Mouse (Mus musculus) hindbrain, postnatal 0 days (tissue): Measurements from ENCODE around the gene Slc31a1. TPM values are rescaled to one million over a fixed set of nuclear protein-coding genes. Genes with fewer than 3 reads are reported as not detected.

Source experiments
- ATAC-seq: fragments of 200-750 bp; cut with Nextera tagmentation; 2 replicates; pipeline ENCODE4 v1.8.0; 2017; ENCODE audit warnings: mild to moderate bottlenecking, moderate TSS enrichment, moderate library complexity
- DNase-seq: peaks from one replicate; pipeline ENCODE4 v3.0.0-alpha.2; 2015; ENCODE audit warnings: low spot score
- H3K27ac ChIP-seq: fragments of 300-500 bp; sonication (generic); 2 replicates; pipeline ENCODE4 v1.5.1; 2014; ENCODE audit warnings: mild to moderate bottlenecking
- H3K27me3 ChIP-seq: fragments of 300-500 bp; sonication (generic); 2 replicates; pipeline ENCODE4 v1.6.1; 2014; ENCODE audit warnings: low read length, mixed read lengths; ENCODE audit not compliant: insufficient read depth
- H3K36me3 ChIP-seq: fragments of 300-500 bp; sonication (generic); 2 replicates; pipeline ENCODE4 v1.6.1; 2014; ENCODE audit warnings: low read length, mixed read lengths; ENCODE audit not compliant: insufficient read depth
- H3K4me1 ChIP-seq: fragments of 300-500 bp; sonication (generic); 2 replicates; pipeline ENCODE4 v1.6.1; 2014; ENCODE audit warnings: antibody characterized with exemption, low read length, mixed read lengths; ENCODE audit not compliant: insufficient read depth
- H3K4me2 ChIP-seq: fragments of 300-500 bp; sonication (generic); 2 replicates; pipeline ENCODE4 v1.6.1; 2014; ENCODE audit warnings: low read depth, mild to moderate bottlenecking, low read length, moderate library complexity, mixed read lengths
- H3K4me3 ChIP-seq: fragments of 300-500 bp; sonication (generic); 2 replicates; pipeline ENCODE4 v1.5.1; 2014; ENCODE audit warnings: low read length
- H3K9ac ChIP-seq: fragments of 300-500 bp; sonication (generic); replicated peaks from 2 replicates; pipeline ENCODE4 v1.6.1; 2014; ENCODE audit warnings: mild to moderate bottlenecking, low read length, moderate library complexity, mixed read lengths
- H3K9me3 ChIP-seq: fragments of 300-500 bp; sonication (generic); 2 replicates; pipeline ENCODE4 v1.6.1; 2016; ENCODE audit warnings: low read length, mixed read lengths
- CTCF ChIP-seq: IDR thresholded peaks from 2 replicates; pipeline ENCODE4 v1.5.1; 2016; ENCODE audit warnings: antibody characterized with exemption, control low read depth, low read depth
- WGBS: fragments of 180-500 bp; shearing (Covaris S2); extraction: QIAGEN DNeasy Blood & Tissue Kit; methylation state at CpG from one replicate; pipeline ENCODE4 v1.1.7; 2014; 5-methylcytosine and 5-hydroxymethylcytosine counted together
- polyA plus RNA-seq: library from polyadenylated mRNA; unstranded; fragments of >200 nt; fragmentation: Nextera tagmentation; extraction: Ambion mirVana; gene quantifications from 2 replicates; pipeline ENCODE4 v1.2.1, GENCODE M21; 2015
- total RNA-seq: library from RNA; depleted of rRNA; stranded (reverse); fragments of >200 nt; gene quantifications from 2 replicates; pipeline ENCODE4 v1.2.3, GENCODE M21; 2014

The Slc31a1 gene
- total and polyA plus RNA-seq, 2 experiments from 2014 or later = 20.8 to 46.3 TPM

- Histone ChIP-seq H3K4me1 (no peaks in the 10 kb centered on the region), H3K9ac (no peak overlapping the region), H3K36me3 (peaks cover 25% of the 10 kb centered on the region), H3K27me3 (no peaks in the 10 kb centered on the region), H3K27ac (peak overlapping the region; percentile 32; the same call in 1 of the 2 replicates), H3K4me3 (no peak overlapping the region), H3K9me3 (no peaks in the 10 kb centered on the region), H3K4me2 (no peak overlapping the region)
- no peak for TF ChIP-seq CTCF
- DNase-seq (no peak), ATAC-seq (no peak)
- WGBS = 66% methylated on average over 2 of the region's 2 CpGs
Measured at GRCm38 (mm10) chr4:62348329-62348705, 12.2 kb upstream of the Slc31a1 start.

- 97% methylated on average over 2 of the region's 2 CpGs for WGBS
- ATAC-seq (no peak), DNase-seq (no peak)
- Histone ChIP-seq H3K9ac (no peak overlapping the region), H3K4me3 (no peak overlapping the region), H3K27ac (no peak overlapping the region), H3K4me1 (no peaks in the 10 kb centered on the region), H3K4me2 (no peak overlapping the region), H3K9me3 (no peaks in the 10 kb centered on the region), H3K27me3 (no peaks in the 10 kb centered on the region), H3K36me3 (peaks cover 25% of the 10 kb centered on the region)
- TF ChIP-seq CTCF = no peak
Measured at GRCm38 (mm10) chr4:62349371-62349770, 11.2 kb upstream of the Slc31a1 start.

GRCm38 (mm10) chr4:62357631-62358148 is 2.8 kb upstream of the Slc31a1 start:
- no peak for DNase-seq
- H3K9ac ChIP-seq = no peak overlapping the region
- no peak overlapping the region for H3K4me2 ChIP-seq
- no peak overlapping the region for H3K4me3 ChIP-seq
- no peak overlapping the region for H3K27ac ChIP-seq
- TF ChIP-seq CTCF = no peak
- H3K27me3 ChIP-seq = no peaks in the 10 kb centered on the region
- 81% methylated on average over 1 of the region's 1 CpGs for WGBS
- H3K9me3 ChIP-seq = no peaks in the 10 kb centered on the region
- no peaks in the 10 kb centered on the region for H3K36me3 ChIP-seq
- H3K4me1 ChIP-seq = peaks cover 8% of the 10 kb centered on the region; the same call in 1 of the 2 replicates
- ATAC-seq = no peak

- TF ChIP-seq CTCF = no peak
- Histone ChIP-seq H3K27ac (peak overlapping the region; percentile 84; the same call in 1 of the 2 replicates), H3K4me2 (peak overlapping the region; percentile 71)
Measured at GRCm38 (mm10) chr4:62359256-62359775, 1.2 kb upstream of the Slc31a1 start.

GRCm38 (mm10) chr4:62360805-62361455 is 403 bp downstream of the Slc31a1 start:
- H3K9me3 ChIP-seq = no peaks in the 10 kb centered on the region
- H3K4me3 ChIP-seq = peak overlapping the region; percentile 83
- peaks cover 8% of the 10 kb centered on the region; the same call in 1 of the 2 replicates for H3K4me1 ChIP-seq
- H3K27me3 ChIP-seq = no peaks in the 10 kb centered on the region
- peak overlapping the region; percentile 77 for H3K9ac ChIP-seq
- no peaks in the 10 kb centered on the region for H3K36me3 ChIP-seq
- DNase-seq = peak; percentile 5
- peak overlapping the region; percentile 76 for H3K27ac ChIP-seq
- peak overlapping the region; percentile 71 for H3K4me2 ChIP-seq
- ATAC-seq = peak; percentile 66; the same call in 1 of the 2 replicates
- under 1% methylated on average over 22 of the region's 22 CpGs for WGBS
- no peak for TF ChIP-seq CTCF

More at GRCm38 (mm10) chr4:62359256-62359775, 1.2 kb upstream of the Slc31a1 start:
- H3K9ac ChIP-seq = peak overlapping the region; percentile 77
- 44% methylated on average over 7 of the region's 7 CpGs for WGBS
- no peaks in the 10 kb centered on the region for H3K36me3 ChIP-seq
- no peak for DNase-seq
- no peaks in the 10 kb centered on the region for H3K27me3 ChIP-seq
- ATAC-seq = no peak
- H3K4me1 ChIP-seq = peaks cover 8% of the 10 kb centered on the region; the same call in 1 of the 2 replicates
- no peaks in the 10 kb centered on the region for H3K9me3 ChIP-seq
- H3K4me3 ChIP-seq = peak overlapping the region; percentile 83

GRCm38 (mm10) chr4:62361571-62361970 is 1.0 kb downstream of the Slc31a1 start:
- H3K4me3 ChIP-seq = peak overlapping the region; percentile 83
- no peaks in the 10 kb centered on the region for H3K9me3 ChIP-seq
- peak overlapping the region; percentile 77; the same call in 1 of the 2 replicates for H3K9ac ChIP-seq
- peak overlapping the region; percentile 71 for H3K4me2 ChIP-seq
- H3K36me3 ChIP-seq = no peaks in the 10 kb centered on the region
- H3K27me3 ChIP-seq = no peaks in the 10 kb centered on the region
- H3K27ac ChIP-seq = 0 out of 2 replicates have a peak overlapping the region, but pooled peaks have one; percentile 76
- DNase-seq (no peak), ATAC-seq (no peak)
- H3K4me1 ChIP-seq = peaks cover 8% of the 10 kb centered on the region; the same call in 1 of the 2 replicates
- TF ChIP-seq CTCF = no peak
- WGBS = 45% methylated on average over 6 of the region's 6 CpGs
